Mouse (Mus musculus) gastrocnemius, postnatal 4 days (tissue): ENCODE results near the gene Tbxa2r. TPM values are rescaled to one million over a fixed set of nuclear protein-coding genes. Genes with fewer than 3 reads are reported as not detected.

ENCODE experiments used
- DNase-seq, 2 experiments: peaks; one replicate each; pipeline ENCODE4 v3.0.0; 2021 to 2022; ENCODE audit warnings: low spot score in 2 of 2, mixed read lengths in 2 of 2
- total RNA-seq, 2 experiments: library from RNA; stranded (reverse); gene quantifications; 2 replicates each; pipeline ENCODE4 v1.2.3; 2021

Tbxa2r gene
- total RNA-seq, 2 experiments from 2014 or later = 4.8 to 5.8 TPM

DNA sequence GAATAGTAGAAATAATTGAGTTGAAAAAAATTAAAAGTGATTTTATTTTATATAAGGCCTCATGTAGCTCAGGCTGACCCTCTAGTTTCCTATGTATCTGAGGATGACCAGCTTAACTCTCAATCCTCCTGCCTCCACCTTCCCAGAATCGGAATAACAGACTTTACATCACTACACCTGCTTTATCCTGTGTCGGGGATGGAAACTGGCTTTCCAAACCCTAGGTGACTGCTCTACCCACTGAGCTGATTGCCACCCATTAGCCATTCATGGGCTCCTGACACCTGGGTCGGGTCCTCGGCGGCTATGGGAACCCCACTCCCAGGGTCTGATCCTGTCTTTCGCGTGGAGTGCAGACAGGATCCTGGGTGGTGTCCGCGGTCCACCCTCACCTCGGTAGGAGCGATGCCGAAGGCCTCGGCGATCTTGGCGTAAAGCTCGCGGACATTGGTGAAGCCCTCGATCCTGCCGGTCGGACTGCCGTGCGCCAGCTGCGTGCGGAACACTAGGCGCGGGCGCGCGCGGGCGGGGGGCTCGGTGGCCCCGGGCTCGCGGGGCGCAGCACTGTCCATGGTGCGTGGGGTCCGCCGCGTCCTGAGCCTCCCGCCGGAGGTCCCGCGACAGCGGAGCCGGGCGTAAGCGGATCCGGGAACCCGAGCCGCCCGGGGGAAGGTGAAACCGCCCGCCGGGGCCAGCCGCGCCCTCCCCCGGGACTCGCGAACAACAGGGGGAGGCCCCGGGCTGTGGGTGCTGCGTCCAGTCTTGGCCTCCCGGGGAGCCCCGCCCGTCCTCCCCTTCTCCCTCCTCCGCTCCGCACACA, 14.4 kb downstream of the Tbxa2r start, which contains the start of gene Gipc3:
Gene Gipc3 (minus strand): TSS at position 581 of the 820 bp plus-strand sequence.
- no peak for DNase-seq

DNA sequence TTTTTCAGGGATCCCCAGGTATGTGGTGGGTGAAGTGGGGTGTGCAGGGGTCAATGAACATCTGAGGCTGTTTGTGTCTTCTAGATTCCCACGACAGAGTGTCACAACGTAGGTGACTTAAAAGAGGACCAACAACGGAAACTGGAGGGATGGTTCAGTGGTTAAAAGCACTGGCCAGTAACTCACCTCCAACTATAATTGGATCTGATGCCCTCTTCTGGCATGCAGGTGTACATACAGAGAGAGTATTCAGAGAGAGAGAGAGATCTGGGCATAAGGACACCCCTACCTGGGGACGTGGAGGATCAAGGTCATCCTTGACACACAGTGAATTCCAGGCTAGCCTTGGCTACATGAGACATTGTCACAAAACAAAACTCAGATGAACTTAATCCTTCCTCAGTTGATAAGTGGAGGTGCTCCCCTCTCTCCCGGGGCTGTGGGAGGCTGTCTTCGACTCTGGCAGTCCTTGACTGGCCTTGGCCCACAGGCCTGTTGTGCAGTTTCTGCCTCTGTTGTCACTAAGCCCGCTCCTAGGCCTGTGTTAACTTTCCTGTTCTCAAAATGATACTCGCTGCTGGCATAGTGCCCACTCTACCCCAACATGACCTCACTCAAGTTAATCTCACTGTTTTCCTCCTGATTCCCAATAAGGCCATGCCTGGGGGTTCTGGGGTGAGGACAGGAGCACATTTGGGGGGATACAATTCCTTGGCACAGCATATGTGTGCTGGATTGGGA, 16.1 kb downstream of the Tbxa2r start:
- no peak for DNase-seq

DNA sequence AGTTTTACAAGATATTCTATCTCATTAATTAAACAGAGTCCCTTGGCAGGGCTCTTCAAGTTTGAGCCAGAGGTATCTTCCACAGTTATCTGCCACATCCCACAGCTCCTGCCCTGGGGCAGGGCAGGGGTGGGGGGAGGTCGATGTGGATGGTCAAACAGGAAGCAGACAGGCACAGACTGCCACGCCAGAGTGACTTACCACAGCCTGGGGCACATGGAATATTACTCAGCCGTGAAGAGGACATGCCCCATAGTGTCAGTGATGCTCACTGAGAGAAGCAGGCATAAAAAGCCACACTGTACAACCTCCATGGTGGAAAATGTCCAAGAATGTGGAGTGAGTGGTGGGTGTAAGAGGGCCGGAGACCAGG, 16.6 kb downstream of the Tbxa2r start:
- no peak for DNase-seq

DNA sequence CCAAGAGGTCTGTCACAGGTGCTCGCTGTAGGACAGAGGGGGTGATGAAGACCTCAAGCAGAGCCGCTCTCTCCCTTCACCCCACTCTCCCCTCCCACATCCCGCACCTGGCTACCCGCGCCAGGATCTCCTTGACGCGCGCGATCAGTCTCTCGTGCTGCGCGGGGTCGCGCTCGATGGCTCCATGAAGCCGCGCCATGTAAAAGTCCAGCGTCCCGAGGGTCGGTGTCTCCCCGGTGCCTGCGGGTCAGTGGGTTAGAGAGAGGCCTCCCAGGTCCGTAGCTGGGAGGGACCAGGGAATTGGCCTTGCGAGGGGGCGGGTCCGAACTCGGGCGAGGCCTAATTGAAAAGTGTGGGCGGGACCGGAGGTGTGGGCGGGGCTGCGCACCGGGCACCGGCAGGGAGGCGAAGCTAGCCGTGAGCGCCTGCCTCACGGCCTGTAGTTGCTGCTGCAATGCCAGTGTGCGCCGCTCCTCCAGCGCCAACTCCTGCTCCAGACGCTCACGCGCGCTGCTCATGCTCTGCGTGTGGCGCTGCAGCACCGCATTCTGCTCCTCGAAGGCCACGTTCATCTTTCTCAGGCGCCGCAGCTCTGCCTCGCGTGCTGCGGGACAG, 18.0 kb downstream of the Tbxa2r start:
- no peak for DNase-seq

GRCm38 (mm10) chr10:81349146-81349545, 20.6 kb downstream of the Tbxa2r start:
- no peak for DNase-seq

GRCm38 (mm10) chr10:81349961-81350350, 21.4 kb downstream of the Tbxa2r start:
- no peak for DNase-seq

GRCm38 (mm10) chr10:81350351-81351063, 22.0 kb downstream of the Tbxa2r start, which contains the start of gene Hmg20b:
TSS of gene Hmg20b (minus strand) at chr10:81350480.
- DNase-seq = peak; percentile 98 to 99

DNA sequence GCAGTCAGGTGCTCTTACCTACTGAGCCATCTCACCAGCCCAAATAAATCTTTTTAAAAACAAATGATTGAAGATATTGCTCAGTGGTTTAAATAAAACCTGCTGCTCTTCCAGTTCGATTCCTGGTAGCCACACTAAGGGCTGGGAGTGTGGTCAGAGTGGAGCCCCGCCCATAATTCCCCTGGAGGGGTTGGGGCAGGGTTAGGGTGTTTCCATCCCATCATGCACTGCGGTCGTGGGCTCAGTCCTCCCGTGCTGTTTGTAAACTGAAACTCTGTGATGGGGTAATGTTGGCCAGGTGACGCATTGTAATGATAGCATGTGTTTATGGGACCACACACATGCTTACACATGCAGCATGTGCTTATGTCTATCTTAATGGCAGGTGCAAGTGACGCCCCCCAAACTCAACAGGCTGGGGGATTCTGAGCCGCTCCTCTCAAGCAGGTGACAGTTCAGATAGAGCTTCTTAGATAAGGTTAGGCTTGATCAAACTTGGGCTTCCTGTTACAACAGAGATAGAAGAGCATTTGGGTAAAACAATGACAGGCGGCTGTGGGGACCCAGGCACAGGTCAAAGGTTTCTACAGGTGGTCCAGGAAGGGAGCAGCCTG, 23.3 kb downstream of the Tbxa2r start:
- no peak for DNase-seq

DNA sequence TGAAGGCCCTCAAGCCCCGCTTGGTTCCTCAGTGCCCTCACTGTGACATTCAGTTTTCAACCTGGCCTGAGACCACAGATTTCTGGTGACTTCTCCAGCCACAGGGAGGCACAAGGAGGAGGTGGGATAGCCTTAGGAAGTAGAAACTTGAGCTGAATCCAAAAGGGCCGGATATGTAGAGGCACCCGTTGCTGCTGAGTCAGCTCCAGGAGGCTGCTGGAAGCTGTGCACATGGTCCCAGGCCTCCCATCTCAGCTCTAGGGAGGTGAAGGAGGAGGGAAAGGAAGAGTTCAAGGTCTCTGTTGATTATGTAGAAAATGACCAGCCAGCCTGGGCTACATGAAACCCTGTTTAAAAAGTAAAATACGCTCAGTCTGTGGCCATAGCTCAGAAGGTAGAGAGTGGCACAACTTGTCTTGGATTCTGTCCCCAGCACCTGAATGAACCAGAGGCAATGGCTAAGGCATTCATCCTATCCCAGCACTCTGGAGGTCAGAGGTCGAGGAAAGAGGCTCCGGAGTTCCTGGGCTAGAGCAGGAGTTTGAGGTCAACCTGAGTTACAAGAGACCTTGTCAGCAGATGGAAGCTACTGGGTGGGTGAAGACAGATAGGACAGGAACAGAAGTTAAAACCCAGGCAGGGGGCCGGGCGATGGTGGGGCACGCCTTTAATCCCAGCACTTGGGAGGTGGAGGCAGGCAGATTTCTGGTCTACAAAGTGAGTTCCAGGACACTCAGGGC, 26.4 kb downstream of the Tbxa2r start:
- DNase-seq = no peak

GRCm38 (mm10) chr10:81355533-81355932, 27.0 kb downstream of the Tbxa2r start:
- no peak for DNase-seq

DNA sequence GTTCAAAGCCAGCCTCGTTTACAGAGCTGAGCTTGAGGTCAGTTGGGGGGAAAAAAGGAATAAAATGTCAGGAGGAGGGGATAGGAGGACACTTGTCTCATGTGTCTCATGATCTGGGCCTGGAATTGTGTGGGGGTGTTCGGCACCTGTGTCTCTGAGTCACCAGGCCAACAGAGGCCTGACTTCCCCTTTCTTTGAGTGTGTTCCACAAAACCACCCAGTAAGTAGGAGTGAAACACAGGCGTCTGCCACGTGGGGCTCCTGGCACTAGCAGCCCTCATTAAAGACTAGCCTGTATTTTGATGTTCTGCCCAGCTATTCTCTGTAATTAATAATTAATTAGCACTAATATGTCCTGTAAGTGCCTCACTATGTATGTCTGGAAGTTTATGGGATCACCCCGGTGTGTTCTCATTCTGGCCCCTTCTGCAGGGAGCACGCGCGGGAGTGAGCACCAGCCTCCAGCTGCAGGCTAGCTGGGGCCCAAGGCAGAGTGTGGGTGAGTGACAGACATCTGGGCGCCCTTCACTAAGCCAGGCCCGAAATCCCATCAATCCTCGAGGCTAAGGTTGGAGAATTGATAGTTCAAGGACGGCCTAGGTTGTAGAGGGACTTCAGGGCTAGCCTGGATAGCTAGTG, 27.9 kb downstream of the Tbxa2r start:
- DNase-seq = no peak

- peak; percentile 90 to 94 for DNase-seq
Measured at GRCm38 (mm10) chr10:81356991-81357844, 28.7 kb downstream of the Tbxa2r start, which contains the start of gene Mfsd12. TSS of gene Mfsd12 (plus strand) at chr10:81357491.

- DNase-seq = no peak
Measured at GRCm38 (mm10) chr10:81358209-81358608, 29.7 kb downstream of the Tbxa2r start.

GRCm38 (mm10) chr10:81358841-81359240, 30.3 kb downstream of the Tbxa2r start:
- DNase-seq = no peak

- DNase-seq = no peak
Measured at GRCm38 (mm10) chr10:81360721-81361120, 32.2 kb downstream of the Tbxa2r start.

GRCm38 (mm10) chr10:81362336-81362949, 33.9 kb downstream of the Tbxa2r start:
- no peak for DNase-seq

GRCm38 (mm10) chr10:81363436-81364346, 35.2 kb downstream of the Tbxa2r start:
- DNase-seq = no peak
